Mouse (Mus musculus): ENCODE data around the gene Pdzd11. TPM values are rescaled to one million over a fixed set of nuclear protein-coding genes. Genes with fewer than 3 reads are reported as not detected.

Gene Pdzd11
- total RNA-seq (2023): 15.2 TPM

GRCm38 (mm10) chrX:100625802-100626793 is at the start of gene Pdzd11:
Gene Pdzd11, minus strand, starts transcription at chrX:100626568.

DNA sequence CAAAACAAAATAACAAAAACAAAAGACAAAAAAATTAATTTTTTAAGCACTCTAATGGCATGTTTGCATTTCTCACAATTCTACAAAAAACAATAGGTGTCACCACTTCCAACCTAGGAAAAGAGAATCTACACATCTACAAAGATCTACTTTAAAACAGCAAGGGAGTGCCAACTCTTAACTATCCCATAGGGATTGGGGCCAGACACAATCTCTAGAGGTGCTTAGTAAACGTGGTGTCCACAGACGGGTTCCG is 894 bp downstream of the Pdzd11 start, which contains the start of gene Kif4:
Gene Kif4 (plus strand): TSS at position 192 of the 256 bp plus-strand sequence.

GRCm38 (mm10) chrX:100605314-100605713 is 21.1 kb downstream of the Pdzd11 start, which contains the start of gene Arr3:
Gene Arr3, plus strand, starts transcription at chrX:100605497.

DNA sequence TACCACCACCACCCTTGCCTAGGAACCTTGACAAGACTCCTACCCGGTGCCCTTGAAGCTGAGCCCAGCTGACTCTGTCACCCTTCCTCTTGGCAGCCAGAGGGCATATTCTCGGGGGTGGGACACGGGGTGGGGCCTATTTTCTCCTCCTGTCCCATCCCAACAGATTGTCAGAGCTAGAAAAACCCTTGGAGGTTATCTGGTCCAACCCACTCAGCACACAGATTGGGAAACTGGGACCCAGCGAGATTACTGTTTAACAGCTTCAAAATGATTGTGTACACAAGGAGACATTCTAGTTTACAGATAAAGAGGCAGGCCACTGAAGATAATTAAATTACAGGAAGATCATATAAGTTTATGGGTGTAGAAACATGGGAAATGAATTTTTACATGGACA is 31.6 kb downstream of the Pdzd11 start, which contains the start of gene P2ry4:
Gene P2ry4 (minus strand): TSS at position 79 of the 400 bp plus-strand sequence.

Other genes with a start within 250 kb of the Pdzd11 start
- gene Otud6a, start 197.6 kb downstream of the Pdzd11 start, total RNA-seq (2023): not detected
- gene Awat2, start 183.9 kb downstream of the Pdzd11 start, total RNA-seq (2023): 0.38 TPM
- 62.7 TPM for gene Igbp1, start 132.3 kb downstream of the Pdzd11 start, total RNA-seq (2023)
- not detected for gene Dgat2l6, start 101.7 kb downstream of the Pdzd11 start, total RNA-seq (2023)
- not detected for gene Awat1, start 54.3 kb downstream of the Pdzd11 start, total RNA-seq (2023)
- not detected for gene P2ry4, start 31.7 kb downstream of the Pdzd11 start, total RNA-seq (2023)
- not detected for gene Arr3, start 21.1 kb downstream of the Pdzd11 start, total RNA-seq (2023)
- 0.56 TPM for gene Kif4, start 831 bp downstream of the Pdzd11 start, total RNA-seq (2023)
- gene Gdpd2, start 103.3 kb upstream of the Pdzd11 start, total RNA-seq (2023): not detected
- 7.8 TPM for gene Dlg3, start 141.2 kb upstream of the Pdzd11 start, total RNA-seq (2023)